Mouse (Mus musculus) MN1 (cell line): ENCODE results near the gene Gm14744.
"Not testable (repeated sequence)": the region's sequence is repeated elsewhere in the genome, so short reads cannot be mapped to it uniquely, and the experiment has no call there.

Source experiments
- DNase-seq: peaks from one replicate; pipeline ENCODE4 v3.0.0-alpha.2; 2016; ENCODE audit warnings: low spot score

Gm14744 gene

GRCm38 (mm10) chrX:77864458-77864857 is at the start of gene Gm14744:
TSS of gene Gm14744 (plus strand) at chrX:77864758.
- not testable (repeated sequence) for DNase-seq

- DNase-seq = no peak
These were observed 11.0 kb upstream of the Gm14744 start, which contains the start of gene Pbsn for GRCm38 (mm10) chrX:77853523-77853922. TSS of gene Pbsn (minus strand) at chrX:77853623.

- not testable (repeated sequence) for DNase-seq
These were observed 15.5 kb downstream of the Gm14744 start for GRCm38 (mm10) chrX:77880033-77880432.
